Mouse (Mus musculus) heart, embryonic 14.5 days (tissue): ENCODE measurements around the gene Gm9758. TPM values are rescaled to one million over a fixed set of nuclear protein-coding genes. Genes with fewer than 3 reads are reported as not detected.
"Not testable (repeated sequence)": the region's sequence is repeated elsewhere in the genome, so short reads cannot be mapped to it uniquely, and the experiment has no call there.

Experiments used
- ATAC-seq: fragments of 200-750 bp; cut with Nextera tagmentation; 2 replicates; pipeline ENCODE4 v1.8.0; 2017; ENCODE audit warnings: low read depth, moderate TSS enrichment; ENCODE audit not compliant: insufficient number of reproducible peaks, insufficient read depth, low FRiP score
- H3K27ac ChIP-seq, 2 experiments: fragments of 200-500 bp in 1 of 2; fragments of 300-500 bp in 1 of 2; sonication (generic) in 1 of 2; replicated peaks in 1 of 2; 2 replicates each; pipeline ENCODE4 v1.5.1; 2012 to 2014; ENCODE audit warnings: low read depth in 2 of 2, low read length in 2 of 2, control low read depth in 1 of 2, mild to moderate bottlenecking in 1 of 2, mixed read lengths in 1 of 2; ENCODE audit not compliant: control insufficient read depth in 1 of 2, insufficient read depth in 1 of 2
- H3K27me3 ChIP-seq: fragments of 300-500 bp; sonication (generic); 2 replicates; pipeline ENCODE4 v1.6.1; 2014; ENCODE audit warnings: mild to moderate bottlenecking, low read length, control low read depth; ENCODE audit not compliant: control insufficient read depth, insufficient read depth
- H3K36me3 ChIP-seq: fragments of 300-500 bp; sonication (generic); 2 replicates; pipeline ENCODE4 v1.6.1; 2014; ENCODE audit warnings: mild to moderate bottlenecking, control low read depth, low read length, mixed read lengths; ENCODE audit not compliant: control insufficient read depth, insufficient read depth
- H3K4me1 ChIP-seq, 2 experiments: fragments of 200-500 bp in 1 of 2; fragments of 300-500 bp in 1 of 2; sonication (generic) in 1 of 2; 2 replicates each; pipeline ENCODE4 v1.6.1; 2012 to 2014; ENCODE audit warnings: low read length in 2 of 2, control low read depth in 1 of 2, mixed read lengths in 1 of 2; ENCODE audit not compliant: control insufficient read depth in 2 of 2, insufficient read depth in 2 of 2
- H3K4me2 ChIP-seq: fragments of 300-500 bp; sonication (generic); 2 replicates; pipeline ENCODE4 v1.6.1; 2014; ENCODE audit warnings: mild to moderate bottlenecking, low read length
- H3K4me3 ChIP-seq, 2 experiments: fragments of 200-500 bp in 1 of 2; fragments of 300-500 bp in 1 of 2; sonication (generic) in 1 of 2; 2 replicates each; pipeline ENCODE4 v1.5.1; 2012 to 2014; ENCODE audit warnings: low read length in 2 of 2, mild to moderate bottlenecking in 2 of 2, control low read depth in 1 of 2, low read depth in 1 of 2, moderate library complexity in 1 of 2; ENCODE audit not compliant: control insufficient read depth in 1 of 2, insufficient read depth in 1 of 2
- H3K9ac ChIP-seq: fragments of 300-500 bp; sonication (generic); 2 replicates; pipeline ENCODE4 v1.6.1; 2014; ENCODE audit warnings: mild to moderate bottlenecking, low read length
- H3K9me3 ChIP-seq: fragments of 300-500 bp; sonication (generic); 2 replicates; pipeline ENCODE4 v1.6.1; 2016; ENCODE audit warnings: low read length, control low read depth; ENCODE audit not compliant: control insufficient read depth
- WGBS: fragments of 180-500 bp; shearing (Covaris S2); extraction: QIAGEN DNeasy Blood & Tissue Kit; methylation state at CpG from one replicate; pipeline ENCODE4 v1.1.7; 2014; 5-methylcytosine and 5-hydroxymethylcytosine counted together
- polyA plus RNA-seq: library from polyadenylated mRNA; unstranded; fragments of >200 nt; fragmentation: Nextera tagmentation; extraction: Ambion mirVana; gene quantifications from 2 replicates; pipeline ENCODE4 v1.2.1, GENCODE M21; 2014

Gene Gm9758
- polyA plus RNA-seq, 1 experiment from 2014 or later, result not detected

DNA sequence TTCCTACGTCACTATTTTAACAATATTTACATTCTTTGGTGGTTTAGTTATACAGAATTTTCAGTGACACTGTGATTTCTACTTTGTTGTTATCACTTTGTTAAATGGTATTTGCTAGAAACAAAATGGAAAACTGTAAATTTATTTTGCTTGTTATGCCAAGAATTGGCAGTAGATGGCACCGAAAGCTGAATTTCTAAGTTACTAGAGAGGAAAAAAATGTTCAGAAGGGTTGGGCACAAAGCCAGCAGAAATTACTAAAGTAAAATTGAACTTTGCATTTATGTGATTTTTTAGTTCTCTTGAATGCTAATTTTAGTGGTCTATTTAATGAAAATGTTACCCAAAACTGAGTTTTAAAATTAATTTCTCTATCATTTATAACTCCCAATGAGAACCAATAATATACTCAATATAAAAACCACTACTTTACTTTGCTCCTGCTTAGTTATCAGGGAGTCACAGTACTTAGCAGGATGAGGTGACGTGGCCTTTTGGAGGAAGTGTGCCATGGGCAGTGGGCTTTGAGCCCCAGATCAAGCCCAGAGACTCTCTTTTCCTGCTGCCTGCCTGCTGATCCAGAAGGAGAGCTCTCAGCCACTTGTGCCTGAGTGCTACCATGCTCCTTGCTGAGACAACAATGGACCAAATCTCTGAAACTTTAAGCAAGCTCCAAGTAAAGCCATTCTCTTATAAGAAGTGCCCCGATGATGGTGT, 32.9 kb upstream of the Gm9758 start:
- not testable (repeated sequence) for H3K9me3 ChIP-seq, H3K9ac ChIP-seq, H3K36me3 ChIP-seq, H3K4me1 ChIP-seq, H3K4me3 ChIP-seq, H3K27me3 ChIP-seq, H3K27ac ChIP-seq, ATAC-seq, H3K4me2 ChIP-seq
- WGBS, result 48% methylated on average over 4 of the region's 4 CpGs

DNA sequence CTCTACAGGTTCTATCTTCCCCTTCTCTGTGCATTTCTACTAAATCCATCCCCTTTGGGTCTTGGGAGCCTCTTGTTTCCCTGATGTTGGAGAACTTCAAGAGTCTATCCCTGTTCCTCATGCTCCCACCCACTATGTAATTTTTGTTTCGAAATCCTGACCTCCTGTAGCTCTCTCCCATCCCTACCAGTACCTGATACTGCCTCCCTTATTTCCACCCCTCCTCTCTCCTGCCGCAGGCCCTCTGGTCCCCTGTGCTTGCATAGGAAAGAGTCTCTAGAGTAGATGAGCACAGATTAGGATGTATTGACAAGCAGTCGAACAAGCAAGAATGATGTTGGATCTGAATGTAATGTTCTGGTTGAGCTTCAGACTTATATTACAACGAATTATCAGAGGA, 30.8 kb upstream of the Gm9758 start:
- H3K9me3 ChIP-seq, H3K4me1 ChIP-seq, H3K4me2 ChIP-seq, H3K9ac ChIP-seq, H3K27me3 ChIP-seq, H3K4me3 ChIP-seq, H3K36me3 ChIP-seq, H3K27ac ChIP-seq: not testable (repeated sequence)
- peak; percentile 54; the same call in 1 of the 2 replicates for ATAC-seq
- 36% methylated on average over 4 of the region's 4 CpGs for WGBS

DNA sequence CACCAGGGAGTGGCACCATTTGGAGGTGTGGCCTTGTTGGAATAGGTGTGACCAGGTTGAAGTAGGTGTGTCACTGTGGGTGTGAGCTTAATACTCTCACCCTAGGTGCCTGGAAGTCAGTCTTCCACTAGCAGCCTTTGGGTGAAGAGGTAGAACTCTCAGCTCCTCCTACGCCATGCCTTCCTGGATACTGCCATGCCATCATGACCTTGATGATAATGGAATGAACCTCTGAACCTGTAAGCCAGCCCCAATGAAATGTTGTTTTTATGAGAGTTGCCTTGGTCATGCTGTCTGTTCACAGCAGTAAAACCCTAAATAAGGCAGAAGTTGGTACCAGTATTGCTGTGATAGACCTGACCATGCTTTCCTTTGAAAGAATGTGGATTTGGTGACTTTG, 26.3 kb upstream of the Gm9758 start:
- not testable (repeated sequence) for H3K4me2 ChIP-seq, H3K27me3 ChIP-seq, H3K4me1 ChIP-seq, H3K4me3 ChIP-seq, H3K36me3 ChIP-seq, H3K27ac ChIP-seq, H3K9me3 ChIP-seq, H3K9ac ChIP-seq, ATAC-seq
- WGBS, result 83% methylated on average over 1 of the region's 1 CpGs

DNA sequence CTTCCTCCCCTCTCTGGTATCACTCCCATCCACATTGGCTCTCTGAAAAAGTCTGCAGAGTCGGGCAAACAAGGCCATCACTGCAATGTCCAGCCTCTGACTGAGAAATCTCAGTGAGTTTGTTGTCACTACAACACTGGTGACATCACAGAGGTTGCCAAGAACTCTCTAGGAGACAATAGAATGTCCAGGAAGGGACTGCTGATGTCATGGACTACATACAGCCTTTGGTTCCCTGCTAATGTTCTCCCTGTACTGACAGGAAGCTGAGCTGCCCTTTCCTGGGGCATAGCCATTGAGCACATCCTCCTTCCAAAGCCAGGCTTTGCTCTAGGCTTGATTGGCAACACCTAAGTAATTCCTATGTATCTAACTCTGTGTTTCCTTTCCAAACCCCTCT, 23.6 kb upstream of the Gm9758 start, which contains the start of gene Speer4e:
Gene Speer4e (minus strand): TSS at position 101 of the 400 bp plus-strand sequence.
- not testable (repeated sequence) for H3K9ac ChIP-seq, H3K4me1 ChIP-seq, H3K9me3 ChIP-seq, H3K27ac ChIP-seq, H3K4me2 ChIP-seq, H3K4me3 ChIP-seq, H3K27me3 ChIP-seq, ATAC-seq, H3K36me3 ChIP-seq
- 21% methylated on average over 1 of the region's 1 CpGs for WGBS

DNA sequence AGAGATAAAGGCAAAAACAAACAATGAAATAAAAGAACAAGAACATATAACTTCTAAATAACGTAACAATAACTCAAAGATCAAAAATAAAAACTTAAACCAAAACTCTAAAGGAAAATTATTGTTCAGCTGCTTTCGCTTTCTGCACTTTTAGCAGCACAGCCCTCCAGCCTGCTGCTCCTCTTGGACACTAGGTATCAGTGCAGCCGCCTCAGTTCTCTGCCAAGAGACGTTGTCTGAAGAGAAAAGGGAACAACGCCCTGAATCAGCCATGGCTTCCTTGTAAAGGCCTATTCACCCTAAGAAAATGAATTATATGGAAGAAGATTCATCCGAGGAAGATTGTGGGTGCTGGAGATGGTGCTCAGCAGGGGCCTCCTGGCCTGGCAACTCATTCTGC, 19.0 kb upstream of the Gm9758 start:
- not testable (repeated sequence) for ATAC-seq, H3K27ac ChIP-seq, H3K9ac ChIP-seq, H3K4me3 ChIP-seq, H3K27me3 ChIP-seq, H3K9me3 ChIP-seq, H3K4me2 ChIP-seq, H3K4me1 ChIP-seq, H3K36me3 ChIP-seq
- WGBS, result 67% methylated on average over 5 of the region's 6 CpGs

DNA sequence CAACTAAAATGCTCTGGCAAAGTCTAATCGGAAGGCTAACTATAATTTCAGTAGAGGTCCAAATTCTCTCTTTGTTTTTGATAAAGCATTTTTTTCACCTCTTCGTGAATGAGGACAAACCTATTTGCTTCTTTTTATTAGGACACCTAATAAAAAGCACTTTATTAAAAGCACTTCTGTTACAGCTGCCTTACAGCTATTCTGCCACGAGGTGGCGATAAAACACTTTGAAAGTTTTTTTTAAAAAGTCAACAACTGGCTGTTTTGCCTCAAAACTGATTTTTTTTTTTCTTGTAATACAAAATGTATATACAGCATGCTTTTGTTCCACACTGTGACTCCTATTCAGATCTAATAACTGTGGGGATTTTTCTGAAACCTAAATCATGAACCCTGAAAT, 12.3 kb upstream of the Gm9758 start:
- H3K27ac ChIP-seq, H3K36me3 ChIP-seq, H3K27me3 ChIP-seq, ATAC-seq, H3K9ac ChIP-seq, H3K4me2 ChIP-seq, H3K4me1 ChIP-seq, H3K4me3 ChIP-seq, H3K9me3 ChIP-seq: not testable (repeated sequence)
- WGBS, result 25% methylated on average over 4 of the region's 4 CpGs

DNA sequence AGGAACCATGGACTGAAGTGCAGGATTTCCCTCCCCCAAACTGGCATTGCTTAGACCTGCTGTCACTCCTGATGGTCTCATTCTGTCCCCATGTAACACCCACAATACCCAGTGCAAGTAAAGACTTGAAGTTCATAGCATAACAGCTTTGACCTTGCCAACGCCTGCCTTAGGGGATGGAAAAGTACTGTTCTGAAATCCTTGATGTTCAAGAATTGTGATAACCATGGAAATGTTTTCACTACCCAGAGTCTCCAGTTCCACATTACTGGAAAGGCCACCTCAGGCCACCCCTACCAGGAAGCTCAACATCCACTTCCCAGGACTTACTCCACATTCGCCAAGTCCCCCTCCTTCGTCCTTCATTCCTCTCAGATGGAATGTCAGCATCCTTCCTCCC, 338 bp downstream of the Gm9758 start:
- WGBS, result 64% methylated on average over 2 of the region's 3 CpGs
- not testable (repeated sequence) for H3K9ac ChIP-seq, H3K4me3 ChIP-seq, H3K4me2 ChIP-seq, H3K27me3 ChIP-seq, H3K36me3 ChIP-seq, H3K27ac ChIP-seq, ATAC-seq, H3K4me1 ChIP-seq, H3K9me3 ChIP-seq

DNA sequence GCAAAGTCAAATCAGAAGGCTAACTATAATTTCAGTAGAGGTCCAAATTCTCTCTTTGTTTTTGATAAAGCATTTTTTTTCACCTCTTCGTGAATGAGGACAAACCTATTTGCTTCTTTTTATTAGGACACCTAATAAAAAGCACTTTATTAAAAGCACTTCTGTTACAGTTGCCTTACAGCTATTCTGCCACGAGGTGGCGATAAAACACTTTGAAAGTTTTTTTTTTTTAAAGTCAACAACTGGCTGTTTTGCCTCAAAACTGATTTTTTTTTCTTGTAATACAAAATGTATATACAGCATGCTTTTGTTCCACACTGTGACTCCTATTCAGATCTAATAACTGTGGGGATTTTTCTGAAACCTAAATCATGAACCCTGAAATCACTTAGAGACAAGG, 11.2 kb downstream of the Gm9758 start:
- H3K4me2 ChIP-seq, ATAC-seq, H3K4me3 ChIP-seq, H3K36me3 ChIP-seq, H3K27ac ChIP-seq, H3K27me3 ChIP-seq, H3K9me3 ChIP-seq, H3K9ac ChIP-seq, H3K4me1 ChIP-seq: not testable (repeated sequence)
- WGBS, result 14% methylated on average over 3 of the region's 3 CpGs
